Mouse (Mus musculus) right cerebral cortex, postnatal 25 days (tissue): ENCODE measurements around the gene Avl9.
A peak's percentile ranks its signal among the peaks of the same experiment; 100 is the strongest.

Source experiments
- DNase-seq: peaks from one replicate; pipeline ENCODE4 v3.0.0; 2022

Gene Avl9

DNA sequence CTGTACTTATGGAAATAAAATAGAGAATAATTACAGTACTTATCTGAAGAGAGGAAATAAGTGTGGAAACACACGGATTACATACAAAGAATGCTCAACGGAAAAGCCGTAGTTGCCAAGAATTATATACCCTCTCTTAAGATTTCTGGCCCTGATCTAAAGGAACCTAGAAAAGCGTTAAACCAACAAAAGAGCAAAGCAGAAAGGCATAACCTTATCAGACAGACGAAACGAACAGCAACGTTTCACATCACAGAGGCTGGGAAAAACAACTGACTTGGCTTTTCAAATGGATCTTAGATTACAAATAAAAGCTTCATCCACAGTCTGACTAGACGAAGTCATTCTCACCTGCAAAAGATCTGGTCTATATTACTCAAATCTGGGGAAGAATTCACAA is 81.5 kb downstream of the Avl9 start:
- DNase-seq: no peak

DNA sequence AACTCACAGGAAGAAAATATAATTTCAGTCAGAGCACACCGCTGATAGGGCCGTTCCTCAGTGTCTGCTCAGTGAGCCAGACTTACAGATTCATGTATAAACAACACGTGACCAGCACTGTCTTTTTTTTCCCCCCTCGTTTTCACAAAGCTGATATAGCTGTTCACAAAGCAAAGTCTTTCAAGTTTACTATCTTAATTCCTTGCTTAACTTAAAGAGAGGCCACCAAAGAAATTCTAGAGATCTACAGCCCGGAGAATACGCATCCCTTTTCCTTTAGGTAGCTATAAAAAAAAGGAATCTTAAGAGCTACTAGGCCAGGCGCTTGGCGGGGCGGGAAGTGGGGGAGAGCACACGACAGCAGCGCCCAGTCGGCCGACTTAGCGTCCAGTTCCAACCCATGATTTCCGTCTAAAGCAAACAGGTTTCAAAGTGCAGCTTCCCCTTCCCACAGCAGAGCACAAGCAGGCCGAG is 82.0 kb downstream of the Avl9 start:
- DNase-seq: peak; percentile 19

DNA sequence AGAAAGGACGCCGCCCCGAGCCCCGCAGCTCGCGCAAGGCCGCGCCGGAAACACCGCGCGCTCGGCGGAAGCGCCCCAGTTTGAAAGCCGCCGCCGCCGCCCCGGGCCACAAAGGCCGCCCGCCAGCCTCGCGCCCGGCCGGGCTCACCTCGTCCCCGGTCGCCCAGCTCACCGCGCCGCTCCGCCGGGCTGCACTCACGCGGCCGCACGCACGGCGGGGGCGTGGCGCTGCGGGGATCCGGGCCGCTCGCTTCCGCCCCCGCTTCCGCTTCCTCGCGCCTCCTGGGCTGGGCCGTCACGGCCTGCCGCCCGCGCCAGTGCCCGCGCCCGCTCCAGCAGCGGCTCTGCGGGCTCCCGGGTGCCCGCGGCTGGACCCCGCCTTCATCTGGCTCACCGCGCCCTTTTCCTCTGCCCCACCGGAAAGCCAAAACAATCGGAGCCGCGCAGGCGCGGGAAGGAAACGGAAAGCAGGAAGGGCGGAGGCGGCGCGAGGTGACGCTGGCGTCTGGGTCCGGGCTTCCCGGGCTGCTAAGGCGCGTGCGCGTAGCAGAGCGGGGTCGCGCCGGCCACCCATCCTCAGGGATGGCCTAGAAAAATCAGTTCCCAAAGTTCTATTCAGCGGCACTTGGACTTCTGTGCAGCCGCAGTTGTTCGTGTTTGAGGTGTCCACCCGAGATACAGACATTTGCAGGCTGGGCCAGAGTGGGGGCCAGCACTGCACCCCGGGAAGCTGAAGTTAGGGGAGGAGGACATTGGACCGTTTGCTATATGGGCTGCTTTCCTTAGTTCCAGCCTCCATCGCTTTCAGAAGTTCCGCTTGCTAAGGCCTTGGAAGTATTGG is 82.8 kb downstream of the Avl9 start, which contains the start of gene Kbtbd2:
Gene Kbtbd2 (minus strand): TSS at position 503 of the 841 bp plus-strand sequence.
- DNase-seq: peak; percentile 96

DNA sequence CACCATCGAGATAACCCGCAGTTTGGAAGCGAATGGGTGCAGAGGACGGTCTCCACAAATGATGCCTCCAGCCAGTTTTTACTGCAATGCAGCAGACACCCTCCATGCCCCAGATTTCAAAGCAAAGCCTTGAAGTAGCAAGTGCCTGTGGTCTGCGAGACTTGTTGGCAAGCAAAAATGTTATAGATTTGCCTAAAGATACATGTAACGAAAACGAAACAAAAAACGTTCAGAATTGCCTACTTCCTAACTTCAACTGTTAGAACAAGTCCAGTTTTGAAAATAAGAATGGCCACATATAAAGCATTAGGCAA is 83.4 kb downstream of the Avl9 start:
- no peak for DNase-seq

DNA sequence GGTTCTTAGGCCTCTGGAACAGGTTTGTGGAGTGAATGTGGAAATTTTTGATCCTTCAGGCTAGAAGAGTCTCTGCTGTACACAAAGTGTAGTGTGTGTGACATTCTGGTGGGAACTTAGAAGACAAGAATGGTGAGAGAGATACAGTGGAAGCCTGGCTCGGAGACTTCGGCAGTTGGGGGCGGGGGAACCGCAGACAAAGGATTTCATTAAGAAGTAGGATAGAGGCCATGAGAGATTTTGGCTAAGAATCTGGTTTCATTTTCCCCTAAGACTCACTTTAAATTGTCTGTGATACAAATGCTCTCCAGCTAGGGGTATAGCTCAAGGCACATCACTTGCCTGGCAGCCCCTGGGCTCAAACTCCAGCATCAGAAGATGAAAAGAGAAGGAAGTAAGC is 90.3 kb downstream of the Avl9 start:
- no peak for DNase-seq

DNA sequence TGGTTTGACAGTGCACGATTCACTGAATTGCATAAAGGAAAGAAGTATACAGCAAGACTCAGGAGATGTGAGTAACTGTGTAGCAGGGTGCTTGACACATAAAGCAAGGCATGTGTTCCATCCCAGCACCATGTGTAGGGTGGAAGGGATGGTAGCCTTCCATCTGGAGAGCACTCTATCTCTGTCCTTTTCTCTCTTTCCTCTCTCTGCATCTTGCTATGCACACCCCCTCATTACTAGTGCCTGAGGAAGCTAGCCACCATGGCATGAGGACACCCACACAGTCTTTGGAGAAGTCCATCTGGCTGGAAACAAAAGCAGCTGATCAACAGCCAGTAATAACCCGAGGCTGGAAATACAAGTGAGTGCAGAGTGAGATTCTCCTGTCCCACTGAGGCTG is 91.5 kb downstream of the Avl9 start:
- peak; percentile 16 for DNase-seq

DNA sequence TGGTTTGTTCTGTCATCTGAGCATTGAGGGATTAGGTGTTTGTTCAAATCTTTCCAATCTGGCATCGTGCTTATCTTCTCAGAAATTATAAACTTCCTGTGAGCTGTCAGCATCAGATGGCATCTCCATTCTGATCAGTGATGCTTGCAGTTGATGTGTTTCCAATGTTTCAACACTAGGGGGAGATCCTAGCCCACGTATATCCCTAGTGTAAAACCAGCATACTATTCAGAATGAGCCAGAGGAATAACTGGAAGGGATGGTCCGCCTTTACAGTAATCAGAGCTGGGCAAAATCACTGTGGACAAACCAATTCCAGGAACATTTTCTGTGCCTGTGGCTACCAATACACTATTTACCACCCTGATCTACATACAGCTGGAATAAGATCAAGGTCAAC is 94.0 kb downstream of the Avl9 start:
- DNase-seq: peak; percentile 37
